Mouse (Mus musculus): ENCODE measurements around the gene Pelo. TPM values are rescaled to one million over a fixed set of nuclear protein-coding genes. Genes with fewer than 3 reads are reported as not detected.

Pelo gene
- polyA plus RNA-seq, 1 experiment from 2014 or later = 6.7 TPM

GRCm38 (mm10) chr13:115095392-115095791 is 5.4 kb upstream of the Pelo start:
- Histone ChIP-seq H3K4me3 (replicated peaks) (no peak overlapping the region), H3K36me3 (no peaks in the 10 kb centered on the region), H3K9me3 (replicated peaks) (no peaks in the 10 kb centered on the region), H3K27me3 (replicated peaks) (peaks cover 10% of the 10 kb centered on the region), H3K27ac (replicated peaks) (no peak overlapping the region), H3K4me1 (peaks cover 8% of the 10 kb centered on the region), H3K4me2 (no peak overlapping the region), H3K9ac (replicated peaks) (no peak overlapping the region)
- no peak for ATAC-seq (ENCODE audit: low FRiP score)
- 93% methylated on average over 2 of the region's 2 CpGs for WGBS

- Histone ChIP-seq H3K9me3 (replicated peaks) (no peaks in the 10 kb centered on the region), H3K4me3 (replicated peaks) (no peak overlapping the region), H3K4me2 (peak overlapping the region; percentile 97; the same call in 1 of the 2 replicates), H3K9ac (replicated peaks) (no peak overlapping the region), H3K4me1 (peaks cover 27% of the 10 kb centered on the region), H3K27me3 (replicated peaks) (no peaks in the 10 kb centered on the region), H3K27ac (replicated peaks) (no peak overlapping the region), H3K36me3 (peaks cover 11% of the 10 kb centered on the region)
- no peak for ATAC-seq (ENCODE audit: low FRiP score)
- 83% methylated on average over 3 of the region's 3 CpGs for WGBS
These were observed 1.5 kb upstream of the Pelo start for GRCm38 (mm10) chr13:115091511-115091910.

- peaks cover 27% of the 10 kb centered on the region for H3K4me1 ChIP-seq
- peak overlapping the region; percentile 97 for H3K4me2 ChIP-seq
- H3K27me3 ChIP-seq (replicated peaks) = no peaks in the 10 kb centered on the region
- peak overlapping the region; percentile 74 for H3K9ac ChIP-seq (replicated peaks)
- no peaks in the 10 kb centered on the region for H3K9me3 ChIP-seq (replicated peaks)
- ATAC-seq (ENCODE audit: low FRiP score) = no peak
- peak overlapping the region; percentile 68 for H3K4me3 ChIP-seq (replicated peaks)
- peaks cover 13% of the 10 kb centered on the region for H3K36me3 ChIP-seq
- 52% methylated on average over 9 of the region's 9 CpGs for WGBS
- H3K27ac ChIP-seq (replicated peaks) = peak overlapping the region; percentile 72; the same call in 1 of the 2 replicates
These were observed 1.0 kb upstream of the Pelo start for GRCm38 (mm10) chr13:115090977-115091445.

- H3K9ac ChIP-seq (replicated peaks) = peak overlapping the region; percentile 74
- H3K4me3 ChIP-seq (replicated peaks) = peak overlapping the region; percentile 68
- peak overlapping the region; percentile 97 for H3K4me2 ChIP-seq
- peaks cover 27% of the 10 kb centered on the region for H3K4me1 ChIP-seq
- WGBS = 8% methylated on average over 34 of the region's 35 CpGs
- peak overlapping the region; percentile 72 for H3K27ac ChIP-seq (replicated peaks)
- H3K36me3 ChIP-seq = peaks cover 19% of the 10 kb centered on the region
- H3K27me3 ChIP-seq (replicated peaks) = no peaks in the 10 kb centered on the region
- no peaks in the 10 kb centered on the region for H3K9me3 ChIP-seq (replicated peaks)
- peak; percentile 85 for ATAC-seq (ENCODE audit: low FRiP score)
These were observed 476 bp downstream of the Pelo start for GRCm38 (mm10) chr13:115089395-115090025.

GRCm38 (mm10) chr13:115089020-115089394 is 979 bp downstream of the Pelo start:
- H3K27me3 ChIP-seq (replicated peaks) = no peaks in the 10 kb centered on the region
- peak overlapping the region; percentile 97 for H3K4me2 ChIP-seq
- no peaks in the 10 kb centered on the region for H3K9me3 ChIP-seq (replicated peaks)
- H3K4me3 ChIP-seq (replicated peaks) = peak overlapping the region; percentile 68
- peak overlapping the region; percentile 74 for H3K9ac ChIP-seq (replicated peaks)
- H3K4me1 ChIP-seq = peaks cover 27% of the 10 kb centered on the region
- WGBS = 54% methylated on average over 11 of the region's 11 CpGs
- no peak for ATAC-seq (ENCODE audit: low FRiP score)
- H3K27ac ChIP-seq (replicated peaks) = no peak overlapping the region
- H3K36me3 ChIP-seq = peaks cover 19% of the 10 kb centered on the region

- no peak for ATAC-seq (ENCODE audit: low FRiP score)
- H3K27ac ChIP-seq (replicated peaks) = no peak overlapping the region
- H3K9ac ChIP-seq (replicated peaks) = no peak overlapping the region
- peaks cover 19% of the 10 kb centered on the region for H3K36me3 ChIP-seq
- WGBS = 89% methylated on average over 6 of the region's 6 CpGs
- peaks cover 24% of the 10 kb centered on the region for H3K4me1 ChIP-seq
- H3K4me3 ChIP-seq (replicated peaks) = no peak overlapping the region
- H3K27me3 ChIP-seq (replicated peaks) = no peaks in the 10 kb centered on the region
- no peaks in the 10 kb centered on the region for H3K9me3 ChIP-seq (replicated peaks)
- H3K4me2 ChIP-seq = no peak overlapping the region
These were observed 4.0 kb downstream of the Pelo start for GRCm38 (mm10) chr13:115085974-115086373.

GRCm38 (mm10) chr13:115082339-115082738 is 7.6 kb downstream of the Pelo start:
- Histone ChIP-seq H3K4me3 (replicated peaks) (no peak overlapping the region), H3K4me2 (no peak overlapping the region), H3K9me3 (replicated peaks) (no peaks in the 10 kb centered on the region), H3K27me3 (replicated peaks) (no peaks in the 10 kb centered on the region), H3K36me3 (peaks cover 13% of the 10 kb centered on the region), H3K9ac (replicated peaks) (no peak overlapping the region), H3K4me1 (no peaks in the 10 kb centered on the region), H3K27ac (replicated peaks) (no peak overlapping the region)
- no peak for ATAC-seq (ENCODE audit: low FRiP score)
- WGBS = 81% methylated on average over 7 of the region's 7 CpGs

GRCm38 (mm10) chr13:115079996-115080585 is 9.9 kb downstream of the Pelo start:
- no peak for ATAC-seq (ENCODE audit: low FRiP score)
- no peaks in the 10 kb centered on the region for H3K4me1 ChIP-seq
- WGBS = 95% methylated on average over 3 of the region's 3 CpGs

GRCm38 (mm10) chr13:115078997-115079685 is 10.8 kb downstream of the Pelo start:
- Histone ChIP-seq H3K36me3 (no peaks in the 10 kb centered on the region), H3K27ac (replicated peaks) (no peak overlapping the region), H3K4me2 (no peak overlapping the region), H3K4me1 (no peaks in the 10 kb centered on the region), H3K9me3 (replicated peaks) (no peaks in the 10 kb centered on the region), H3K4me3 (replicated peaks) (no peak overlapping the region), H3K27me3 (replicated peaks) (no peaks in the 10 kb centered on the region), H3K9ac (replicated peaks) (no peak overlapping the region)
- ATAC-seq (ENCODE audit: low FRiP score) = no peak
- WGBS = 88% methylated on average over 6 of the region's 6 CpGs

More at GRCm38 (mm10) chr13:115079996-115080585, 9.9 kb downstream of the Pelo start:
- Histone ChIP-seq H3K4me3 (replicated peaks) (no peak overlapping the region), H3K27ac (replicated peaks) (no peak overlapping the region), H3K9me3 (replicated peaks) (no peaks in the 10 kb centered on the region), H3K27me3 (replicated peaks) (no peaks in the 10 kb centered on the region), H3K4me2 (no peak overlapping the region), H3K36me3 (no peaks in the 10 kb centered on the region), H3K9ac (replicated peaks) (no peak overlapping the region)

GRCm38 (mm10) chr13:115077346-115078134 is 12.4 kb downstream of the Pelo start:
- ATAC-seq (ENCODE audit: low FRiP score) = no peak
- no peak overlapping the region for H3K9ac ChIP-seq (replicated peaks)
- H3K27ac ChIP-seq (replicated peaks) = no peak overlapping the region
- H3K27me3 ChIP-seq (replicated peaks) = no peaks in the 10 kb centered on the region
- H3K9me3 ChIP-seq (replicated peaks) = no peaks in the 10 kb centered on the region
- no peaks in the 10 kb centered on the region for H3K4me1 ChIP-seq
- no peak overlapping the region for H3K4me2 ChIP-seq
- WGBS = 84% methylated on average over 9 of the region's 9 CpGs
- no peaks in the 10 kb centered on the region for H3K36me3 ChIP-seq
- H3K4me3 ChIP-seq (replicated peaks) = no peak overlapping the region

- 93% methylated on average over 6 of the region's 6 CpGs for WGBS
- H3K4me3 ChIP-seq (replicated peaks) = no peak overlapping the region
- no peak overlapping the region for H3K4me2 ChIP-seq
- no peaks in the 10 kb centered on the region for H3K9me3 ChIP-seq (replicated peaks)
- H3K27me3 ChIP-seq (replicated peaks) = no peaks in the 10 kb centered on the region
- H3K27ac ChIP-seq (replicated peaks) = no peak overlapping the region
- H3K4me1 ChIP-seq = no peaks in the 10 kb centered on the region
- H3K9ac ChIP-seq (replicated peaks) = no peak overlapping the region
- H3K36me3 ChIP-seq = no peaks in the 10 kb centered on the region
- ATAC-seq (ENCODE audit: low FRiP score) = no peak
These were observed 17.6 kb downstream of the Pelo start for GRCm38 (mm10) chr13:115072386-115072785.
